Mouse (Mus musculus): Measurements from ENCODE around the gene Unc50. TPM values are rescaled to one million over a fixed set of nuclear protein-coding genes. Genes with fewer than 3 reads are reported as not detected.

The Unc50 gene
- total and polyA plus RNA-seq, 3 experiments: 25.6 to 33.6 (median 32.0) TPM

DNA sequence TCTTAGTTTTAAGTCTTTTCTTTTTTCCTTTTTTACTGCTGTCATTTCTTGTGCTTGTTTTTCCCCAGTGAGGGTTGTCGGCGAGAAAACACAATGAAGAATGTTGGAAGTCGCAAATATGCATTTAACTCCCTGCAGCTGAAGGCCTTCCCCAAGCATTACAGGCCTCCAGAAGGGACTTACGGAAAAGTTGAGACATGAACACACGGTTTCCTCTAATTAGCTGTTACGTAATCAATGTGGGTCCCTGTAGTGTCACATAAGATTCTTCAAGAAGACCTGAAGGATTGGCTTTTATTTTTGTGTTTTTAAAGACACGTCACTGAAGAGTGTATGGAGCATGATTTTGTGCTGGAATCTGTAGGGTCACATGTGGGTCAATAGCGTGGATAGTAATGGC is 21.9 kb upstream of the Unc50 start:
- H3K36me3 ChIP-seq (ENCODE audit: control insufficient read depth, insufficient read depth, low read length): no peaks in the 10 kb centered on the region
- no peak overlapping the region for H3K4me3 ChIP-seq
- WGBS: 84% methylated on average over 8 of the region's 8 CpGs
- no peaks in the 10 kb centered on the region for H3K79me2 ChIP-seq (replicated peaks; ENCODE audit: control insufficient read depth, insufficient read depth, low read length)
- H3K9ac ChIP-seq (ENCODE audit: low read depth, low read length): no peak overlapping the region
- DNase-seq: no peak
- intact Hi-C loops (cut with DNase I): no loop called here
- H3K27ac ChIP-seq: no peak overlapping the region
- TF ChIP-seq EP300 (IDR thresholded peaks at IDR 0.05; ENCODE audit: insufficient read depth, low read depth, low read length): no peak
- H3K4me1 ChIP-seq (ENCODE audit: control insufficient read depth, insufficient read depth, low read length): no peaks in the 10 kb centered on the region
- no peaks in the 10 kb centered on the region for H3K27me3 ChIP-seq (ENCODE audit: control insufficient read depth, insufficient read depth, low read length)

DNA sequence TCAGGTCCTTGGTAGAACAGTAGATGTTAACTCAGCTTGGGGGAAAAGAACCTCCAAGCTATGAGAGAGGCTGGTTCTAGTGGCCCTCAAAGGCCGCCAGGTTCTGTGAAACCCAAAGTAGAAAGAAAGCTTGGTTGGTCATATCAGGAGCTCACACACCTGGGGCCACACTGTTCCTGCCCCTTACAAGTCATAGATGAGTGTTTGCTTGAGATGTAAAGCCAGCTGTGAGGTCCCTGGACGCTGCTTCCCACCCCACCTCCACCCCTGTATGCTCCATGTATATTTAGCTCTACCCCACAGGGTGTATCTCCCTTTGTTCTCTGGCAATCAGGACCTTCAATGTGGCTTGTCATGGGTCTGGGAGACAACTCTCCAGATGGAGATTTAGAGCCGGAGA is 21.3 kb upstream of the Unc50 start:
- intact Hi-C loops (cut with DNase I): no loop called here
- no peak for TF ChIP-seq POLR2A (IDR thresholded peaks at IDR 0.05; ENCODE audit: insufficient read depth, low read depth, low read length)
- no peak for TF ChIP-seq EP300 (IDR thresholded peaks at IDR 0.05; ENCODE audit: insufficient read depth, low read depth, low read length)
- TF ChIP-seq CTCF (IDR thresholded peaks at IDR 0.05): no peak
- 79% methylated on average over 3 of the region's 3 CpGs for WGBS
- no peak for DNase-seq
- H3K9ac ChIP-seq (ENCODE audit: low read depth, low read length): no peak overlapping the region
- H3K36me3 ChIP-seq (ENCODE audit: control insufficient read depth, insufficient read depth, low read length): no peaks in the 10 kb centered on the region
- H3K27ac ChIP-seq: no peak overlapping the region
- no peaks in the 10 kb centered on the region for H3K27me3 ChIP-seq (ENCODE audit: control insufficient read depth, insufficient read depth, low read length)
- H3K4me1 ChIP-seq (ENCODE audit: control insufficient read depth, insufficient read depth, low read length): no peaks in the 10 kb centered on the region
- no peaks in the 10 kb centered on the region for H3K79me2 ChIP-seq (replicated peaks; ENCODE audit: control insufficient read depth, insufficient read depth, low read length)
- no peak overlapping the region for H3K4me3 ChIP-seq

- H3K79me2 ChIP-seq (replicated peaks; ENCODE audit: control insufficient read depth, insufficient read depth, low read length): no peaks in the 10 kb centered on the region
- intact Hi-C loops (cut with DNase I): no loop called here
- no peak overlapping the region for H3K27ac ChIP-seq
- H3K36me3 ChIP-seq (ENCODE audit: control insufficient read depth, insufficient read depth, low read length): no peaks in the 10 kb centered on the region
- no peak overlapping the region for H3K9ac ChIP-seq (ENCODE audit: low read depth, low read length)
- H3K27me3 ChIP-seq (ENCODE audit: control insufficient read depth, insufficient read depth, low read length): no peaks in the 10 kb centered on the region
- no peaks in the 10 kb centered on the region for H3K4me1 ChIP-seq (ENCODE audit: control insufficient read depth, insufficient read depth, low read length)
- no peak overlapping the region for H3K4me3 ChIP-seq
- TF ChIP-seq POLR2A (IDR thresholded peaks at IDR 0.05; ENCODE audit: insufficient read depth, low read depth, low read length) (no peak), EP300 (IDR thresholded peaks at IDR 0.05; ENCODE audit: insufficient read depth, low read depth, low read length) (no peak), CTCF (IDR thresholded peaks at IDR 0.05) (no peak)
- no peak for DNase-seq
Measured at GRCm38 (mm10) chr1:37409647-37410046, 20.3 kb upstream of the Unc50 start.

DNA sequence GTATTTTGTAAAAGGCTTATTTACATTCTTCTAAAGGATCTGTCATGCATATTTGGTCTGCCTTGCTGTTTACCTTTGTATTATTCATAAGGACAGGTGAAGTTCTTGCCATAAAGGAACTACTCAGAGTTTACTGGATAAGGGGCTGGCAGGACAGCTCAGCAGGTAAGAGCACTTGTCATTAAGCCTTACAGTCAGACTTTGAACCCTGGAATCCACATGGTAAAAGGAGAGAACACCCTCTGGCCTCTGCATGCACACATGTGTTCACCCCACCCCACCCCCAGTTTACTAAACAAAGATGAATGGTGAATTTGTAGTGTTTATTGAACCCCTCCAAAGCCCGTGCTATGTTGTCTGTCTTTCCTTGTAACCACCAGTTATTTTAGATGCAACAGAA is 14.5 kb upstream of the Unc50 start:
- intact Hi-C loops (cut with DNase I): no loop called here
- TF ChIP-seq EP300 (IDR thresholded peaks at IDR 0.05; ENCODE audit: insufficient read depth, low read depth, low read length) (no peak), CTCF (IDR thresholded peaks at IDR 0.05) (no peak), POLR2A (IDR thresholded peaks at IDR 0.05; ENCODE audit: insufficient read depth, low read depth, low read length) (no peak)
- Histone ChIP-seq H3K27ac (no peak overlapping the region), H3K27me3 (ENCODE audit: control insufficient read depth, insufficient read depth, low read length) (no peaks in the 10 kb centered on the region), H3K79me2 (replicated peaks; ENCODE audit: control insufficient read depth, insufficient read depth, low read length) (no peaks in the 10 kb centered on the region), H3K4me3 (no peak overlapping the region), H3K9ac (ENCODE audit: low read depth, low read length) (no peak overlapping the region), H3K4me1 (ENCODE audit: control insufficient read depth, insufficient read depth, low read length) (no peaks in the 10 kb centered on the region), H3K36me3 (ENCODE audit: control insufficient read depth, insufficient read depth, low read length) (peaks cover 2% of the 10 kb centered on the region; the same call in 1 of the 2 replicates)
- WGBS: 95% methylated on average over 1 of the region's 1 CpGs
- DNase-seq: no peak

- WGBS: 90% methylated on average over 1 of the region's 1 CpGs
Measured at GRCm38 (mm10) chr1:37419420-37419819, 10.5 kb upstream of the Unc50 start.

DNA sequence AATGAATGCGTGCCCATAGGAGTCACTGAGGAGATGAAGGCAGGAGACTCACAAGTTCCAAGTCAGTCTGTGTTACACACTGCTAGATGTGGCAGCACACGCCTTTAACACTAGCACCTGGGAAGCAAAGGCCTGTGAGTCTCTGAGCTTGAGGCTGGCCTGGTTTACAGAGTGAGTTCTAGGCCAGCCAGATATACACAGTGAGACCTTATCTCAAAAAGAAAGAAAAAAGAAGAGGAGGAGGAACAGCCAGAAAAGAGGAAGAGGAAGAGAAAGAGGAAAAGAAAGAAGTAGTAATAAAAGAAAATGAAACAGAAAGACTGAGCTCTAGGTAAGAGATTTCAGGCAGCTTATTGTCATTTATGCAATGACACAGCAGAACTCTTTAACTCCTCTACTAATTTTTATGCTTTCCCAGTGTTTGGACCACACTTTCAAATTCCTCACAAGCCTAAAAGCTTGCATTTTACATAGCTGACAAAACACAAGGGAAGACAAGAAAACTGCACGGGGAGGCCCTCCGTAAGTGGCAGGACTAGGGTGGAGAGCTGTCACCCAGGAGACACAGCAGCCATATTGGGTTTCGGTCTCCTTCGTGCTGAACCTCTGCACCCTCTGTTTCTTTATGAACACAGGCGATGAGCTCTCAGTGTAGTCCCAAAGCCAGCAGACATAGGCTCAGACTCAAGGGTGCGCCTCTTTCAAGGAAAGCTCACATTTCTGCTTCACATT is 2.6 kb upstream of the Unc50 start:
- intact Hi-C loops (cut with DNase I): loop anchor here (10.0 kb wide), 1 partner anchor 447 kb away; the partner anchor contains the start of gene Lipt1
- Histone ChIP-seq H3K27ac (no peak overlapping the region), H3K36me3 (ENCODE audit: control insufficient read depth, insufficient read depth, low read length) (peaks cover 5% of the 10 kb centered on the region), H3K4me3 (no peak overlapping the region), H3K9ac (ENCODE audit: low read depth, low read length) (no peak overlapping the region), H3K79me2 (replicated peaks; ENCODE audit: control insufficient read depth, insufficient read depth, low read length) (0 out of 2 replicates have a peak, but pooled peaks cover 2% of the 10 kb centered on the region), H3K4me1 (ENCODE audit: control insufficient read depth, insufficient read depth, low read length) (peaks cover 10% of the 10 kb centered on the region), H3K27me3 (ENCODE audit: control insufficient read depth, insufficient read depth, low read length) (no peaks in the 10 kb centered on the region)
- DNase-seq: no peak
- TF ChIP-seq EP300 (IDR thresholded peaks at IDR 0.05; ENCODE audit: insufficient read depth, low read depth, low read length) (no peak), CTCF (IDR thresholded peaks at IDR 0.05) (no peak), POLR2A (IDR thresholded peaks at IDR 0.05; ENCODE audit: insufficient read depth, low read depth, low read length) (no peak)
- 90% methylated on average over 8 of the region's 8 CpGs for WGBS

More at GRCm38 (mm10) chr1:37419420-37419819, 10.5 kb upstream of the Unc50 start:
- no peak overlapping the region for H3K27ac ChIP-seq
- TF ChIP-seq CTCF (IDR thresholded peaks at IDR 0.05) (peak; percentile 98), POLR2A (IDR thresholded peaks at IDR 0.05; ENCODE audit: insufficient read depth, low read depth, low read length) (no peak), EP300 (IDR thresholded peaks at IDR 0.05; ENCODE audit: insufficient read depth, low read depth, low read length) (0 out of 2 replicates have a peak, but pooled peaks have one; percentile 37)
- H3K27me3 ChIP-seq (ENCODE audit: control insufficient read depth, insufficient read depth, low read length): no peaks in the 10 kb centered on the region
- intact Hi-C loops (cut with DNase I): no loop called here
- H3K36me3 ChIP-seq (ENCODE audit: control insufficient read depth, insufficient read depth, low read length): peaks cover 2% of the 10 kb centered on the region; the same call in 1 of the 2 replicates
- H3K79me2 ChIP-seq (replicated peaks; ENCODE audit: control insufficient read depth, insufficient read depth, low read length): no peaks in the 10 kb centered on the region
- no peaks in the 10 kb centered on the region for H3K4me1 ChIP-seq (ENCODE audit: control insufficient read depth, insufficient read depth, low read length)
- H3K9ac ChIP-seq (ENCODE audit: low read depth, low read length): no peak overlapping the region
- no peak overlapping the region for H3K4me3 ChIP-seq
- peak; percentile 32 to 60 for DNase-seq
